Mouse (Mus musculus) c-Kit-positive CD71-positive TER-119-negative erythroid progenitor cells, embryonic 14.5 days (primary cell): ENCODE data around the gene Ppp4r1.
A peak's percentile ranks its signal among the peaks of the same experiment; 100 is the strongest.

Source experiments
- DNase-seq: peaks from one replicate; pipeline ENCODE4 v3.0.0-alpha.2; 2013; ENCODE audit warnings: low read depth

The Ppp4r1 gene

GRCm38 (mm10) chr17:65771951-65772934 is 10.1 kb upstream of the Ppp4r1 start, which contains the start of gene Rab31:
Gene Rab31, minus strand, starts transcription at chr17:65772752.
- DNase-seq: no peak

- DNase-seq: no peak
These were observed 8.8 kb upstream of the Ppp4r1 start for GRCm38 (mm10) chr17:65773617-65774016.

- DNase-seq: no peak
These were observed 7.9 kb upstream of the Ppp4r1 start for GRCm38 (mm10) chr17:65774439-65774838.

DNA sequence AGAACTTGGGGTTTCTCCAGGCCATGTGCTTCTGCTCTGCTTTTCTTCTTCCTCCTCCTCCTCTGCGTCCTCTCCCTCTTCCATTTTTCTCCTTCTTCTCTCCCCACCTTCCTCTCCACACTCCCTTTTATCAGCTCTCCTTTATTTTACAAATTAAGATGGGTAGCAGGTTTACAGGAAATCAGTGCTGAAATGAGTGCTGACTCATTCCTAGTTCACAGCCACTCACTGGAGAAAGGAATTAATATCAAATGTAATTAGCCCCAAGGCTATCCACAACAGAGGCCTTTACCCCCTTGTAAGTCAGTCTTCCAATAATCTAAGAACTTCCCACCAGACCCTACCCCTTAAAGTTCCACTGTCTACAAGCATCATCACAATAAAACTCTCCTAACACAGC is 6.1 kb upstream of the Ppp4r1 start:
- DNase-seq: no peak

DNA sequence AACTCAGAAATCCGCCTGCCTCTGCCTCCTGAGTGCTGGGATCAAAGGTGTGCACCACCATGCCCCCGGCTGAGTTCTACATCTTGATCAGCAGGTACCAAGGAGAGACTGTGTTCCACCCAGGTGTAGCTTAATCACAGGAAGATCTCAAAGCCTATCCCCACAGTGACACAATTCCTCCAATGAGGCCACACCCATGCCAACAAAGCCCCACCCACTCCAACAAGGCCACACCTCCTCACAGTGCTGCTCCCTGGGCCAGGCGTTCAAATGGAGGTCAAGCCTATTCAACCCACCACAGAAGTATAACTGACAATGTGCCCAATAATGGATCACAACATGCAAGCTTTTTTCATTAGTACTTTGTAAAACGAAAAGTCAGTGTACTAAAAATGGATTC is 4.9 kb upstream of the Ppp4r1 start:
- DNase-seq: no peak

DNA sequence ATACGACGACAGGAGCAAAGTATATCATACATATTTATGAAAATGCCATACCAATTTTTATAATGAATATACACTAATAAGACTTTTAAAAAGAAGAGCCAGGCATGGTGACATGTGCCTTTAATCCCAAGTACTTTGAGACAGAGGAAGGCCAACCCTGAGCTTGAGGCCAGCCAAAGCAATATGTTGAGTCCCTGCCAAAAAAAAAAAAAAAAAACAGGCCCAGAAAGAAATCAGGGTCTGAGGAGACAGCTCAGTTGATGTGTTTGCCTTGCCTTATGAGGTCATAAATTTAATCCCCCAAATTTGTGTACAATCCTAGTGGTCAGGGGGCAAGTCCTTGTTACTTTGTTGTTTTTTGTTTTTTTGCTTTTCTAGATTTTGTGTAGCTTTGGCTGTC is 1.4 kb upstream of the Ppp4r1 start:
- no peak for DNase-seq

DNA sequence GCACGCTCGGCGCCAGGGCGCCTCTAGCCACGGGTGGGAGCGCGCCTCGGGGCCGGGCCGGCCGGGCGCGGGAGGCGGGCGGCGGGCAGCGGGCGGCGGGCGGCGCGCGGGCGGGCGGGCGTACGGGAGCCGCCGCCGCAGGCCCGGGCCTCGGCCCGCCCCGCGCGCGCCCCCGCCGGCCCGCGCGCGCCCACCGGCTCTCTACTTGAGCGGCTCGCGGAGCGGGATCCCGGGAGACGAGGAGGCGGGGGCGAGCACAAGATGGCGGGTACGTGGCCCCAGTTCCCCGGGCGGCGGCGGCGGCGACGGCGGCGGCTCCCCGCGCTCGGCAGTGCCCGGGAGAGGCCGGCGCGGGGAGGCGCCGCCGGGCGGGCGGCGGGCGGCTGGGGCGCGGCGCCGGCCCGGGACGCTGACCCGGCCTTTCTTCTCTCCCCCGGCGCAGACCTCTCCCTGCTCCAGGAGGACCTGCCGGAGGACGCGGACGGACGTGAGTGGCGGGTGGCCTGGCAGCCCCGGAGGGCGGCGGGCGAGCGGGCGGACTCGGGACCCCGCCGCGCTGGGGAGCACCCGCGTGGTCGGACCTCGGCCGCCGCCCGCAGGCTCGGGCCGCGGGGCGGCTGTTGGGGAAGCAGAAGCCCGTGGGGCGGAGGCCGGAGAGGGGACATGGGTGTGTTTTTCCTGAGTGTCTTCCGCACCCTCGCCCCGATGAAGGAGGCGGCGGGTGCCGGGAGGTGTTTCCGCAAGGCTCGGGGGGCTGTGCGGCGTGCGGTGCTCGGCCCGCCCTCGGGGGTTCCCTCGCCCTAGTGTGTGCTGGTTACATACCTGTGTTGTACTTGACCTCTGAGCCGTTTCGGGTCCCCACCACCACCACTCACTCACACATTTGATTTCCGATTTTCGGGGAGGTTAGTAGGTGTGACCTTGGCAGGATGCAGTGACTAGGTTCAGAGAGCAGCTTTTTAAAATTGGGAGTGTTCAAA is 1.1 kb downstream of the Ppp4r1 start:
- peak; percentile 31 for DNase-seq

DNA sequence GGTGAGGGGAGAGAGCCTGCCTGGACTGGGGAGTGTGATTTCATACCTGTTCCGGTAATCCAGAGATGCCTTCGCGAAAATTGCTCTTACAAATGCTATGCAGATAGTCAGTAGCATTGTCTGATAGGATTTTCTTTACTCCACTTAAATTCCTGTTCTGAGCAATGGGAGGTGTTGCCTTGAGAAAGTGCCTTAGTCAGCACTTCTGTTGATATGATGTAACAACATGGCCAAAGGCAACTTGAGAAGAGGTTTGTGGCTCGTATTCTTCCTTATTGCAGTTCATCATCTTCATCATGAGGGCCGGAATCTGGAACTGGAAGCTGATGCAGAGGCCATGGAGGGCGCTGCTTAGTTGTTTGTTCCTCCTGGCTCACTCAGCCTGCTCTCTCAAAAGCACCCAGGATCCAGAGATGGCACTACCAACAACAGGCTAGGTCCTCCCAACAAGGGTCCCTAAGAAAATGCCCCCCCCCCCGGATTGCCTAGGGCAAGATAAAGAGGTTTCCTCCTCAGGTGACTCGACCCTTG is 2.3 kb downstream of the Ppp4r1 start:
- peak; percentile 33 for DNase-seq

DNA sequence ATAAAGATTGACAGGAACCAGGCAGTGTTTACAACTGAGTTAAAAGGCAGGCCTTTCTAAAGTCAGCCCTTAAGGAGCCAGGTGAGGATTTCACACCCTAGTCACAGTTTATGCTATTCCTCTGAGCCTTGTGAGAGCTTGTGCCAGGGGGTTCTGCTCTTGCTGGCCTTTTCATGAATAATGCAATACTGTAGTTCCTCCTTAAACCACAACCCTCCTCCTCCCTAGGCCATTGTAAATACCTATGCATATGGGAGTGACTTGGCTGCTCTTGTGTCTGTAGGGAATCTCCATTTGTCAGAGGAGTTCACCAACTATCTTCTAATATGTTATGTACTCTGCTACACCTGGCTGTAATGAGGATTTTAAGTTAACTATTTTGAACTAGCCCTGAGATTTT is 3.3 kb downstream of the Ppp4r1 start:
- no peak for DNase-seq

DNA sequence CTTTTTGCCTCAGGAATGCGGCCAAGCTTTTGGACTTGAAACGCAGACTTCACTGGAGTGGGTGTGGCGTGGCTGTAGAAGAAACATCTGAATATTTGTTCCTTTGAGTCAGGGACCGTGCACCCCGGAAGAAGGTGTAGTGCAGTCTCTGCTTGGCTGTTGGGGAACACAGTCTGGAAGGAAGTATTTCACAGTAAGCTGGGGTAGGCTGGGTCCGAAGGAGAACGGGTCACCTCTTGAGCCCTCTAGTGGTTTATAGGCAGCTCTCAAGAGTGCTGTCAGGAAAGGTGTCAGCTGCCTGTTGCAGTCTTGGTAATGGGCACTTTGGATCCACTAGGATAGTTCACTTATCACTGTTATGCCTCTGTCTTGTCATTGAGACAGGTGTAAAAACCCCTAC is 3.9 kb downstream of the Ppp4r1 start:
- DNase-seq: no peak

- DNase-seq: no peak
These were observed 4.9 kb downstream of the Ppp4r1 start for GRCm38 (mm10) chr17:65787261-65787660.

DNA sequence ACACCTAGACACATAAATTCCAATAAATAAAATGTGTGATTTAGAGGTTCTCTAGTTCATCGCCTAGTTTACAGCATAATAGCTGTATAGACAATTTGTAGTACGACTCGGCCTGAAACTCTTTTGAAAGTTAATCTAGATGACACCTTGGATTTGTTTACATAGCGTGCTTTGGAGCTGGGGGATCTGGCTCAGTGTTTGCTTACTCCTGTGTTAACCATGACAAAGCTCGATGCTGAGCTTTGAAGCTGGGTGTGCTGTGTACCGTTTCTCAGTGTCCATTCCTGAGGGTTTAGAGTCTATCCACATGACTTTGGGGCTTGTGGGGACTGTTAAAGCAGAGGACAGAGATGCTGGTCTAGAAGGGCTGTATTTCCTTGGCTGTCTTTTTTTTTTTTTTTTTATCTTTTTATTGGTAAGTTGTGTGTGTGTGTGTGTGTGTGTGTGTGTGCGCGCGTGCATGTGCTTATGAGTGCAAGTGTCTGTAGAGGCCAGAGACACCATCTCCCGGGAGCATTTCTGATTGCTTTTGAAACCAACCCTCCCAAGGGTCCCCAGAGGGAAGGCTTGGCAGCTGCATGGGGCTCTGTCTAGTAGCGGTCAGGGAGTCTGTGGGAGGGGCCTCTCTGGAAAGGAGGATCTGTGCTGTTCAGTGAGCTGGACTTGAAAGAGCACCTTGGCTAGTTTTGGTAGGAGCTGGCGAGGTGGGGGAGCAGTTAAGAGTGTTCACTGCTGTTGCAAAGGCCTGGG is 6.3 kb downstream of the Ppp4r1 start:
- DNase-seq: no peak

- no peak for DNase-seq
These were observed 7.2 kb downstream of the Ppp4r1 start for GRCm38 (mm10) chr17:65789576-65789975.

- DNase-seq: no peak
These were observed 8.8 kb downstream of the Ppp4r1 start for GRCm38 (mm10) chr17:65791161-65791560.

GRCm38 (mm10) chr17:65793307-65793930 is 11.0 kb downstream of the Ppp4r1 start:
- no peak for DNase-seq

DNA sequence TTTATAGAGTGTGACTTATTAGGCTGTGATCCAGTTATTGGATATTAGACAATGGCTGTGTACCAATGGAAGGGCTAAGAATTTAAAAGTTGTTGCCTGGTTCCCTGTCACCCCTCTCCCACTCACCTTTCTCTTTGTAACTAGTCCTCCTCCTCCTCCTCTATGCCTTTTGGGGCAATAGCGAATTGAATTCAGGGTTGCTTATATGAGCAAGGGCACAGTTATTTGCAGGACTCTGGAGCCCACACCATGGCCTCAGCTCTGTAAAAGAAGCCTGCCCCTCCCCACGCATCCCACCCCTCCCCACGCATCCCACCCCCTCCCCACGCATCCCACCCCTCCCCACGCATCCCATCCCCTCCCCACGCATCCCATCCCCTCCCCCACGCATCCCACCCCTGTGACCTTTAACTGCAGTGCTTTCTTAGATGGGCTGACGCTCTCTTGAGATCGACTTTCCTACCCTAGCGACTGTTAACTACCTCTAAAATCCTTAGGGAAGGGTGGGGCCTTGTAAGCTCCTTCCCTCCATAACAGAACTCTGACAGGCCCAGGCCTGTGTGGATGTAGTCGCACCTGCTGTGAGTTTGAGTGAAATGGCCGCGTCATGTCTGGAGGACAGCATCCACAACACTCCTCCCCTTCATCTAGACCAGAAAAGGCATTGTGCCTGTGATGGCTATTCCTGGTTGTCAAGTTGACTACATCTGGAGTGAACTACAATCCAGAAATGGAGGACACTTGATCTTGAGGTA is 11.9 kb downstream of the Ppp4r1 start:
- no peak for DNase-seq

DNA sequence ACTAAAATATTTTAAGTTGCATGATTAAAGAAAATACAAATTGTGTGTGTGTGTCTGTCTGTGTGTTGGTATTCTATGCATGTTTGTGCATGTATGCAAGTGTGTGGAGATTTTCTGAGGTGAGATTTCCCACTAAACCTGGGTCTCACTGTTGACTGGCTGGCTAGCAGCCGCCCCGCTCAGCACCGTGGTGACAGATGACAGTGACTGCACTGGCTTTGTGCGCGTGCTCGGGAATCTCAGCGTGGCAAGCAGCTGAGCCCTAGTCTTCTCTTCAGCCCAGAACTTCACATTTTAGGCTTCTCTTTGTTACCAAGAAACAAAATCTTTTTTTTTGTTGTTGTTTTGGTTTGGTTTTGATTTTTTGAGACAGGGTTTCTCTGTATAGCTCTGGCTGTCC is 13.7 kb downstream of the Ppp4r1 start:
- no peak for DNase-seq

DNA sequence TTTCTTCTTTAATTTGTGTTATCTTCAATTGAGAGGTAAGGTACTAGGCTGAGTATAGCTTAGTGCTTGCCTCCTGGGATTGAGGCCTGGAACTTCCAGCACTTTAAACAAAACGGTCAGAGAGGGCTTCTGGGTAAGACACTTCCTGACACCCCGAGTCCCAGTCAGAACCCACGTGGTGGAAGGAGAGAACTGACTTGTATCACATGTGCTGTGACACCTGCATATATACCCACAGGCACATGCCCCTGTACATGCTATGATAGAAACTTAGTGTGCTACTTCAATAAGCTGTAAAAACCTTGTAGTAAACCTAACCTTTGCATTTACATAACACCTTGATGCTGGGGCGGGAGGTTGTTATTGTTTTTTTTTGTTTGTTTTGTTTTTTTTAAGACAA is 16.1 kb downstream of the Ppp4r1 start:
- no peak for DNase-seq

DNA sequence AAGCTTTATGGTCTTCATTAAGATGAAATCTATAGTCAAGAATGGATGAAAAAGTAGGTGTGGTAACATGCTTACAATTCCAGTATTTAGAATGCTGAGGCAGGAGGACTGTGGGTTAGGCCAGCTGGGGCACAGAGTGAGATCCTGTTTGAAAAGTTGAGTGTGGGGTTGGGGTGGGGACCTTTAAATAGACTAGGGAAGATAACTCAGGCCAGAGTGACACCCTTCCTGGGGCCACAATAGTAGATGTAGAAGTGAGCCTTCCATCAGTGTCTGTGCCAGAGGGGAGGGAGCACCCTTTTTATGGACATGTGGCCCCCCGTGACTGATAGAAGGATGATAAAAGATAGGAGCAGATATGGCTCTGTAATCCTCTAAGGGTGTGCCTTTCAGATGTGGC is 17.0 kb downstream of the Ppp4r1 start:
- DNase-seq: no peak

DNA sequence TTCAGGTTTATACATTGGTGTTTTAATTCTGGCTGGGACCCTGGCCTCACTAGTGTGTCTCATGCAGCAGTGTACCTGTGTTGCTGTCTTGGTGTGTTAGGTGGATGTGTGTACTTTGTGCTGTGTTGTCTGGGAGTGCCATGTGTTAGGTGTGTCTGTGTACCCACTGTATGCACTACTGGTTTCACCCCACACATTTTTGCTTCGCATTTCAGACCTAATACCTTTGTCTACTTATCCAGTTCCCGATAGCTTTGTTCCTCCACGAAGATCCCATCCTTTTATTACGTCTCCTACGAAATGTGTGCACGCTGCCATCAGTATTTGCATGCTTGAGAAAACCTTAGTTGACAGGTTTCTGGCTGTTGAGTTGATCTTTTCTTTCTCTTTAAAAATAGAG is 18.1 kb downstream of the Ppp4r1 start:
- no peak for DNase-seq
